Mouse (Mus musculus): ENCODE results near the gene 1810037I17Rik.

DNA sequence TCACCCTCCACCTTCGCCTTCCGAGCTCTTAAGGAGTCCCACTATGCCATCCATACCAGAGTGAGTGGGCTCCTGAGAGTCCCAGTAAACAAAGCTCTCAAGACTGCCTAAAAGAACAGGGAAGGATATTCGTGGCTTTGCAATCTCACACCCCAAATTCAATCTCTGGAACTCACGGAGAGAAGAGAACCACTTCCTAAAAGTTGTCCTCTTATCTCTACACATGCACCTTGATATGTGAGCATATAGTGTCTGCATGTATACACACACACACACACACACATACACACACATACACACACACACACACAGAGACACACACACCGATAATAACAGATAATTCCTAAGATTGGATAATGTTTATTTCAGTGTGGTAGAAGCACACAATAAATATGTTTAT is 8.5 kb upstream of the 1810037I17Rik start:
- TF ChIP-seq CTCF (IDR thresholded peaks at IDR 0.05) = no peak
- TF ChIP-seq EP300 (IDR thresholded peaks at IDR 0.05) = no peak
